Mouse (Mus musculus) adrenal gland, postnatal 4 days (tissue): Measurements from ENCODE around the gene Pctp. TPM values are rescaled to one million over a fixed set of nuclear protein-coding genes. Genes with fewer than 3 reads are reported as not detected.

ENCODE experiments used
- DNase-seq, 2 experiments: peaks; one replicate each; pipeline ENCODE4 v3.0.0; 2021 to 2022; ENCODE audit warnings: low spot score in 2 of 2, mixed read lengths in 2 of 2
- total RNA-seq, 2 experiments: library from RNA; stranded (reverse); gene quantifications; 2 replicates each; pipeline ENCODE4 v1.2.3; 2021

Gene Pctp
- total RNA-seq, 2 experiments from 2014 or later = 8.8 to 14.3 TPM

GRCm38 (mm10) chr11:89978914-89979818 lies 23.5 kb downstream of the Pctp start:
- DNase-seq = no peak

GRCm38 (mm10) chr11:89978353-89978831 lies 24.3 kb downstream of the Pctp start:
- no peak for DNase-seq

- DNase-seq = no peak
Observed at GRCm38 (mm10) chr11:89977746-89978352, 24.8 kb downstream of the Pctp start.

- DNase-seq = no peak
Observed at GRCm38 (mm10) chr11:89976361-89976760, 26.3 kb downstream of the Pctp start.

GRCm38 (mm10) chr11:89971296-89971695 lies 31.4 kb downstream of the Pctp start:
- DNase-seq = no peak

GRCm38 (mm10) chr11:89970726-89971125 lies 32.0 kb downstream of the Pctp start:
- no peak for DNase-seq

GRCm38 (mm10) chr11:89969131-89969530 lies 33.6 kb downstream of the Pctp start:
- no peak for DNase-seq

- DNase-seq = no peak
Observed at GRCm38 (mm10) chr11:89950691-89951270, 51.9 kb downstream of the Pctp start.

GRCm38 (mm10) chr11:89947806-89948205 lies 54.9 kb downstream of the Pctp start:
- DNase-seq = no peak

GRCm38 (mm10) chr11:89945159-89945558 lies 57.5 kb downstream of the Pctp start:
- no peak for DNase-seq

GRCm38 (mm10) chr11:89937241-89937640 lies 65.5 kb downstream of the Pctp start:
- no peak for DNase-seq

Other genes with a start within 250 kb of the Pctp start
- gene Ankfn1, start 225.2 kb downstream of the Pctp start, total RNA-seq = 1 to 10 TPM; 1.7 to 1.8 TPM
- 1 to 10 TPM; 6.3 to 8.1 TPM for gene Tmem100, start 27.5 kb upstream of the Pctp start, total RNA-seq
- 1 to 10 TPM; 3.9 to 4.9 TPM for gene Gm45716, start 184.8 kb upstream of the Pctp start, total RNA-seq
- 10 to 100 TPM; 40.5 to 44.0 TPM for gene Mmd, start 246.6 kb upstream of the Pctp start, total RNA-seq